Mouse (Mus musculus) lung, postnatal 0 days (tissue): ENCODE measurements at regions not wholly inside any gene's neighbourhood (a gene's known extent, or its start where the extent isn't known, plus 50 kb on each side); places are given as distances from the start of the nearest gene placed in this dataset.

Source experiments
- CTCF ChIP-seq: IDR thresholded peaks from 2 replicates; pipeline ENCODE4 v1.5.1; 2016; ENCODE audit warnings: antibody characterized with exemption, mild to moderate bottlenecking
- EP300 ChIP-seq: IDR thresholded peaks from 2 replicates; pipeline ENCODE4 v1.6.1; 2016; ENCODE audit warnings: antibody characterized with exemption, mild to moderate bottlenecking, control low read depth

GRCm38 (mm10) chr12:106158620-106159019 lies 148.6 kb downstream of the Vrk1 start:
- TF ChIP-seq CTCF = no peak
- TF ChIP-seq EP300 = no peak
